Mouse (Mus musculus): ENCODE measurements around the gene Rapgef5. TPM values are rescaled to one million over a fixed set of nuclear protein-coding genes. Genes with fewer than 3 reads are reported as not detected.

Gene Rapgef5
- polyA plus RNA-seq, 2 experiments = 1.2 to 1.5 TPM

GRCm38 (mm10) chr12:117592583-117592982, 76.3 kb downstream of the Rapgef5 start:
- no peak for TF ChIP-seq EP300 (IDR thresholded peaks at IDR 0.05; ENCODE audit: low read depth)
- no peak for TF ChIP-seq CTCF (IDR thresholded peaks at IDR 0.05; ENCODE audit: low read depth)
- Histone ChIP-seq H3K4me2 (ENCODE audit: low read depth) (no peak overlapping the region), H3K27me3 (ENCODE audit: control insufficient read depth, insufficient read depth, low read length) (no peaks in the 10 kb centered on the region), H3K36me3 (replicated peaks; ENCODE audit: control insufficient read depth, insufficient read depth, low read depth) (no peaks in the 10 kb centered on the region), H3K27ac (no peak overlapping the region), H3K4me3 (ENCODE audit: insufficient read depth in 1 of 2, low read depth in 2 of 2, low read length in 2 of 2) (no peak overlapping the region), H3K4me1 (replicated peaks; ENCODE audit: control insufficient read depth in 2 of 2, insufficient read depth in 2 of 2, low read length in 1 of 2) (no peaks in the 10 kb centered on the region), H3K9me3 (ENCODE audit: control insufficient read depth, low read length) (no peaks in the 10 kb centered on the region), H3K9ac (replicated peaks) (no peak overlapping the region)
- DNase-seq (ENCODE audit: low read depth in 3 of 3, low spot score in 3 of 3) = no peak
- WGBS (ENCODE audit: insufficient replicate concordance) = 71% methylated on average over 3 of the region's 3 CpGs
- no peak for ATAC-seq (ENCODE audit: insufficient read depth)

DNA sequence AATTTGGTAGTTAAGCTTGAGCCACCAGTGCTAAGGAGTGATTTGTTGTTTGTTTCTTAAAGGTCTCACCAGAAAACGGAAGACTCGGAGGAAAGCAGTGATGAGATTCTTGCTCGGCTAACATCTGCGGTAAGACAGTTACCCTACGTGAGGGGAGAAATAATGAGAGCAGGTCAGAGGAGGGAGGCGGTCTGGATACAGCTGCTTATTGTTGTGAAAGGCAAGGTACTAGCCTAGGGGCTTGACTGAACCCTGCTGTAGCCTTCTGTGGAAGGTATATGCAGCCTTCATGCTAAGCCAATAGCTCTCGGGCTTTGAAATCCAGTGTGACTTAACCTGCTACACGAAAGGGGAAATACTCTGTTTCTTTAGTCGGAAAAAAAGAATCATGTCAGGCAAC, 78.9 kb downstream of the Rapgef5 start:
- Histone ChIP-seq H3K27me3 (ENCODE audit: control insufficient read depth, insufficient read depth, low read length) (no peaks in the 10 kb centered on the region), H3K27ac (no peak overlapping the region), H3K4me3 (ENCODE audit: insufficient read depth in 1 of 2, low read depth in 2 of 2, low read length in 2 of 2) (no peak overlapping the region), H3K9me3 (ENCODE audit: control insufficient read depth, low read length) (no peaks in the 10 kb centered on the region), H3K36me3 (replicated peaks; ENCODE audit: control insufficient read depth, insufficient read depth, low read depth) (no peaks in the 10 kb centered on the region), H3K4me1 (replicated peaks; ENCODE audit: control insufficient read depth in 2 of 2, insufficient read depth in 2 of 2, low read length in 1 of 2) (no peaks in the 10 kb centered on the region), H3K9ac (replicated peaks) (no peak overlapping the region), H3K4me2 (ENCODE audit: low read depth) (no peak overlapping the region)
- ATAC-seq (ENCODE audit: insufficient read depth) (no peak), DNase-seq (ENCODE audit: low read depth in 3 of 3, low spot score in 3 of 3) (no peak)
- TF ChIP-seq CTCF (IDR thresholded peaks at IDR 0.05; ENCODE audit: low read depth) (no peak), EP300 (IDR thresholded peaks at IDR 0.05; ENCODE audit: low read depth) (no peak)
- WGBS (ENCODE audit: insufficient replicate concordance) = 80% methylated on average over 9 of the region's 9 CpGs

DNA sequence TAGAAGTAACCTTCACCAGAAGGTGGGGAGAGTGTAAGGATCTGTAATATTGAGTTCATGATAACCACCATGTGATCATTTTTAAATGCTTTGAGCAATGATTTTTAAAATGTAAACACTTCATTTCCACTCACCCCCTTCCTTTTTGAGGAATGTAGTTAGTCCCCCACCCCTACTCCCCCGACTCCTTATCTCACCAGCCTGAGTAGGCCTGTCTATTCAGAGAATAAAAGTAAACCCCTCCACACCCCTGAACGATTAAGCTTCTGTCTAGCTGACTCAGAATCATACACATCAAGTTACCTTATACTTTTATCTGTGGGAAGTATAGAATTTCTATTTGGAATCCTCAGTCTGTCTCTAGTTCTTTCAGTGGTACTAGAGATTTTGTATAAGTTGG, 81.9 kb downstream of the Rapgef5 start:
- Histone ChIP-seq H3K36me3 (replicated peaks; ENCODE audit: control insufficient read depth, insufficient read depth, low read depth) (no peaks in the 10 kb centered on the region), H3K4me1 (replicated peaks; ENCODE audit: control insufficient read depth in 2 of 2, insufficient read depth in 2 of 2, low read length in 1 of 2) (no peaks in the 10 kb centered on the region), H3K9me3 (ENCODE audit: control insufficient read depth, low read length) (no peaks in the 10 kb centered on the region), H3K4me3 (ENCODE audit: insufficient read depth in 1 of 2, low read depth in 2 of 2, low read length in 2 of 2) (no peak overlapping the region), H3K27ac (no peak overlapping the region), H3K4me2 (ENCODE audit: low read depth) (no peak overlapping the region), H3K27me3 (ENCODE audit: control insufficient read depth, insufficient read depth, low read length) (no peaks in the 10 kb centered on the region), H3K9ac (replicated peaks) (no peak overlapping the region)
- no peak for ATAC-seq (ENCODE audit: insufficient read depth)
- 37% methylated on average over 2 of the region's 2 CpGs for WGBS (ENCODE audit: insufficient replicate concordance)
- no peak for DNase-seq (ENCODE audit: low read depth in 3 of 3, low spot score in 3 of 3)
- TF ChIP-seq EP300 (IDR thresholded peaks at IDR 0.05; ENCODE audit: low read depth) = no peak
- TF ChIP-seq CTCF (IDR thresholded peaks at IDR 0.05; ENCODE audit: low read depth) = no peak

DNA sequence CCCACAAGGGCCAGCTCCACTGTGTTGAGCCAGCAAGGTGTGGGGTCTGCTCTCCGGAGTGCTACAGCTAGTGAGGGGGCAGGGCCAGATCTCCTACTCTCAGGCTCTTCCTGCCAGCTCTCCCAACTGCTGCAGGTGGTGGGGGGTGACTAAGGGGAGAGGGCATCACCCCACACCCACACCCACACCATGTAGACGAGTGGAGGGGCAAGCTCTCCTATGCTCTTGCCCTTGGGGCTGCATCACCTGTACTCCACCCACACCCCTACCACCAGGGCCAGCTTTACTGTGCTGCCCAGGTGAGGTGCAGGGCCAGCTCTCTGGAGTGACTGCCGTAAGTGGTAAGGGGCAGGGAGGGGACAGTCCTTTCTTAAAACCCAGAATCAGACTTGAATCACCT, 89.7 kb downstream of the Rapgef5 start:
- H3K9ac ChIP-seq (replicated peaks) = no peak overlapping the region
- H3K4me3 ChIP-seq (ENCODE audit: insufficient read depth in 1 of 2, low read depth in 2 of 2, low read length in 2 of 2) = no peak overlapping the region
- 50% methylated on average over 3 of the region's 3 CpGs for WGBS (ENCODE audit: insufficient replicate concordance)
- no peaks in the 10 kb centered on the region for H3K9me3 ChIP-seq (ENCODE audit: control insufficient read depth, low read length)
- H3K27me3 ChIP-seq (ENCODE audit: control insufficient read depth, insufficient read depth, low read length) = no peaks in the 10 kb centered on the region
- no peak for ATAC-seq (ENCODE audit: insufficient read depth)
- no peaks in the 10 kb centered on the region for H3K4me1 ChIP-seq (replicated peaks; ENCODE audit: control insufficient read depth in 2 of 2, insufficient read depth in 2 of 2, low read length in 1 of 2)
- no peak overlapping the region for H3K4me2 ChIP-seq (ENCODE audit: low read depth)
- no peak overlapping the region for H3K27ac ChIP-seq
- no peak for TF ChIP-seq EP300 (IDR thresholded peaks at IDR 0.05; ENCODE audit: low read depth)
- DNase-seq (ENCODE audit: low read depth in 3 of 3, low spot score in 3 of 3) = no peak
- no peaks in the 10 kb centered on the region for H3K36me3 ChIP-seq (replicated peaks; ENCODE audit: control insufficient read depth, insufficient read depth, low read depth)

- Histone ChIP-seq H3K9me3 (ENCODE audit: control insufficient read depth, low read length) (no peaks in the 10 kb centered on the region), H3K4me3 (ENCODE audit: insufficient read depth in 1 of 2, low read depth in 2 of 2, low read length in 2 of 2) (no peak overlapping the region), H3K27me3 (ENCODE audit: control insufficient read depth, insufficient read depth, low read length) (no peaks in the 10 kb centered on the region), H3K36me3 (replicated peaks; ENCODE audit: control insufficient read depth, insufficient read depth, low read depth) (no peaks in the 10 kb centered on the region), H3K9ac (replicated peaks) (no peak overlapping the region), H3K4me1 (replicated peaks; ENCODE audit: control insufficient read depth in 2 of 2, insufficient read depth in 2 of 2, low read length in 1 of 2) (no peaks in the 10 kb centered on the region), H3K4me2 (ENCODE audit: low read depth) (no peak overlapping the region), H3K27ac (no peak overlapping the region)
- 79% methylated on average over 3 of the region's 3 CpGs for WGBS (ENCODE audit: insufficient replicate concordance)
- TF ChIP-seq EP300 (IDR thresholded peaks at IDR 0.05; ENCODE audit: low read depth) = no peak
- TF ChIP-seq CTCF (IDR thresholded peaks at IDR 0.05; ENCODE audit: low read depth) = no peak
- DNase-seq (ENCODE audit: low read depth in 3 of 3, low spot score in 3 of 3) = no peak
- no peak for ATAC-seq (ENCODE audit: insufficient read depth)
Measured at GRCm38 (mm10) chr12:117612715-117613114, 96.4 kb downstream of the Rapgef5 start.

Data from liver, embryonic 14.5 days (tissue).